Mouse (Mus musculus) kidney, postnatal 4 days (tissue): ENCODE data around the gene Olfr552.
"Not testable (repeated sequence)": the region's sequence is repeated elsewhere in the genome, so short reads cannot be mapped to it uniquely, and the experiment has no call there.

Source experiments
- DNase-seq, 2 experiments: peaks; one replicate each; pipeline ENCODE4 v3.0.0; 2021; ENCODE audit warnings: mixed read lengths in 2 of 2

Gene Olfr552

DNA sequence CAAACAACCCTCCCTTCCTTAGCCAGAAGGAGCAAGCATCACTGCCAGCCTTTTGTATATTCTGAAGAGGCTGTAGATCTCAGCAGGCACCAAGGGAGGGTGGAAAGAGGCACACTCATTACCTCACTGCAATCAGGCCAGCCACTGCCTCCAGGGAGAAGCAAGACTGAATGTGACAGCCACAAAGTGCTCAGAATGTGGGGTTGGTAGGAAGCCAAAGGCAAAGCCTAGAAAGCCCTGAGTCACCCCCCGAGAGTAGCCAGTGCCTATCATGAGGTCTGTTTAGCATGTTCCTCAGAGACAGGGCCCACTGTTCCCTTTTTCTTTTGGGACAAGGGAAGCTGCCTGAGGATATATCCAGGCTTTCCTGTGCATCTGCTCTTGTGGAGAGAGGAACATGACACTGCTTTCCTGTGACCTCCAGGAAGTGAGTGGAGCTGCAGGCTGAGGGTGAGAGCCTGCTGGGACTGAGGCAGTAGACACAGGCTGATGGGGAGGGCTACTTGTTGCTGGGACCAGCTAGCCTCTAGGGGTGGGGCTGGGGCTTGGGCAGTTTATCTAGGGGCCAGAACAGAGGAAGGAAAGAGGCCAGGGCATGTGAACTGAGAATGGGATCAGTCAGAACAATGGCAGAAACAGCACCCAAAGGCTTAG lies at the start of gene Olfr552:
Gene Olfr552 (plus strand): TSS at position 393 of the 654 bp plus-strand sequence.
- DNase-seq: no peak

- no peak for DNase-seq
These were observed 48.0 kb upstream of the Olfr552 start, which contains the start of gene Olfr549 for GRCm38 (mm10) chr7:102549570-102549969. Olfr549 (plus strand) TSS chr7:102549870.

- no peak for DNase-seq
These were observed 44.3 kb upstream of the Olfr552 start for GRCm38 (mm10) chr7:102553279-102553678.

- peak; percentile 85 to 88 for DNase-seq
These were observed 32.3 kb upstream of the Olfr552 start, which contains the start of gene Trim21 for GRCm38 (mm10) chr7:102564999-102565997. Trim21 (minus strand) TSS chr7:102565486.

- no peak for DNase-seq
These were observed 31.4 kb upstream of the Olfr552 start for GRCm38 (mm10) chr7:102566219-102566618.

- DNase-seq: no peak
These were observed 26.4 kb upstream of the Olfr552 start, which contains the start of gene Olfr550 for GRCm38 (mm10) chr7:102571142-102571541. Olfr550 (plus strand) TSS chr7:102571442.

DNA sequence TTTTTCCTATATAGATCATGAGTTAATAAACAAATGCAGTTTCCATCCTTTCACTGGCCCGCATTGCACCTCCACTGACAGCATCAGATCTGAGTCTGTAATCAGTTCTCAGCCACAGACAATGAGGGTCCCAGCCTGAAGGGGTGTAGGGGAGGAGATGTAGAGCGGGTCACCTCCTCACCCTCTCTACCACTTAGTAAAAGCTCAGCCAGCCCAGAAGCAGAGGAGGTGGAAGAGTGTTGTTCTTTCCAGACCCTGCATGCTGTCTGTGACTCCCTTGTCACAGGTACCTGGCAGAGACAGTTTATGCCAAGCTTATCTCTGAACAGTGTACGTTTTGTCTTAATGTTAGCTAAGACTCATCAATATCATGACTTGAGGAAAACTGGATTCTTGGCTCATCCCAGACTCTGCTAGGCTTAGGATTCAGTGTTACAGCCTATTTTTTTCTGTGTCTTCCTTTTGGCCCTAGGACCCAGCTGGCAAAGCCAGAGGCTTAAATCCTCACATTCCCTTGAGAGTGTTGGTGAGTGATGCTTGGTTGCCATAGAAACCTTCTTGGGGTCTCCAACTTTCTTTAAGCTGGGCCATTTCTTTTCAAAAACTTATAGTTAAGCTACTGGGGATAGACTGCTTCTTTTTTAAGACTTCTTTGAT lies 24.3 kb upstream of the Olfr552 start:
- no peak for DNase-seq

DNA sequence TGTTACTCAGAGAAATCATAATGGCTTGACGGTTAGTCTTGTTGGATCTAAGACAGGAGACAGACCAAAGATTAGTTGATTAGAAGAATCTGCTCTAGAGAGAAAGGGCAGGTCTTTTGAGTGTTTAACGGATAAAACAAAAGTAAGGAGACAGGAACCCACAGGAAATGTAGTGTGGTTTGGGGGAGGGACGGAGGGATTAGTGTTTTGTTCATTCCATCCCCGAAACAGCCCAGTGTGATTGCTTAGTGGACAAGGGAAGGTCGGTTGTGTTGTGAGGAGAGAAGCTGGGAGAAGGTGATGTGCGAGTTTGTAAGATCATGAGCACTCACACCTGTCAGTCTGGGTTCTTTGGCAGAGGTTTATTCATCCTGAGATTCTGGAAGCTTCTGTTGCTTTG lies 21.6 kb upstream of the Olfr552 start:
- no peak for DNase-seq

- no peak for DNase-seq
These were observed 5.8 kb upstream of the Olfr552 start, which contains the start of gene Olfr551 for GRCm38 (mm10) chr7:102591786-102592185. Olfr551 (minus strand) TSS chr7:102591886.

DNA sequence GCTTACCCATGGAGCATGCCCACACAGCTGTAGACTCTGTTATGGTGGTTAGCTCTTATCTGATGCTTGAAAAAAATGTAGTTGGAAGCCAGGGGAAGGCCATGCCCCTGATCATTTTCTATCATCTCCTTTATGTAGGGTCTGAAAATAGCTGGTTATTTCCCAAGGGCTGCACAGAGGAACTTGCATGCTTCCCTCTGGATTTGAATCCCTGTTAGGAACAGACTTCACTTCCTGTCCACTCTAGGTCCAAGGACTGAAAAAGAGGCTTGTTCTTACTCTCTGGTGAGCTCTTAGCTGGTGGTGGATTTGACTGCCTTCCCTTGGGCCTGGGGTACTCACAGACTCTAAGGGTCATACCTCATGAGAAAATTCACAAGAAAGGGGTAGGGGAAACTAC lies 20.5 kb downstream of the Olfr552 start, which contains the start of gene Olfr553:
Gene Olfr553 (minus strand): TSS at position 101 of the 400 bp plus-strand sequence.
- DNase-seq: no peak

- DNase-seq: peak; percentile 7
These were observed 22.0 kb downstream of the Olfr552 start for GRCm38 (mm10) chr7:102619608-102620007.

- DNase-seq: not testable (repeated sequence)
These were observed 22.8 kb downstream of the Olfr552 start for GRCm38 (mm10) chr7:102620368-102620767.

GRCm38 (mm10) chr7:102636665-102637064 lies 39.1 kb downstream of the Olfr552 start:
- peak; percentile 13 to 27 for DNase-seq

- no peak for DNase-seq
These were observed 40.6 kb downstream of the Olfr552 start, which contains the start of gene Olfr554 for GRCm38 (mm10) chr7:102638132-102638531. Olfr554 (plus strand) TSS chr7:102638432.

DNA sequence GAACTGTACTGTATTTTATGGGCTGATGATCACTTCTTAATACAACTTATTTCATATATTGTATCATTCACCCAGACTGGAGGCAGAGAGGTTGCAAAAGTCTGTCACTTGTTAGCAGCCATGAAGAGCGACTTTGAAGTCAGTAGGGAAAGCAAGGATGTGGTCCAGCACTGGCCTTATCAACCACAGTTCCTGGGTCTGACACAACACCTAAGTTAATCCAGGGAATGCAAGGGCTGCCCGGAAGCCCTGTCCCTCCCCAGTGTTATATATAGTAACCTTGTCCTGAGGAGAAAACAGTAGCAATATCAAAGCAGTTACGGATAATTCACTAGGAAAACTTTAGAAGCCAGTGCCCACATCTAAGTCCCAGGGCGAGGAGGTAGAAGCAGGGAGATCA lies 47.4 kb downstream of the Olfr552 start:
- DNase-seq: not testable (repeated sequence)
